Mouse (Mus musculus) kidney, postnatal 0 days (tissue): ENCODE measurements at regions not wholly inside any gene's neighbourhood (a gene's known extent, or its start where the extent isn't known, plus 50 kb on each side); places are given as distances from the start of the nearest gene placed in this dataset.

ENCODE experiments used
- ATAC-seq: fragments of 200-750 bp; cut with Nextera tagmentation; replicated peaks from 2 replicates; pipeline ENCODE4 v1.8.0; 2017; ENCODE audit warnings: low read depth, moderate number of reproducible peaks, moderate TSS enrichment, moderate library complexity; ENCODE audit not compliant: low FRiP score
- DNase-seq: peaks from one replicate; pipeline ENCODE4 v3.0.0-alpha.2; 2016; ENCODE audit warnings: low spot score
- H3K27ac ChIP-seq: fragments of 300-500 bp; sonication (generic); 2 replicates; pipeline ENCODE4 v1.5.1; 2014; ENCODE audit warnings: mild to moderate bottlenecking
- H3K27me3 ChIP-seq: fragments of 300-500 bp; sonication (generic); 2 replicates; pipeline ENCODE4 v1.6.1; 2014; ENCODE audit warnings: low read length, mixed read lengths; ENCODE audit not compliant: insufficient read depth
- H3K36me3 ChIP-seq: fragments of 300-500 bp; sonication (generic); 2 replicates; pipeline ENCODE4 v1.6.1; 2014; ENCODE audit warnings: low read length, mixed read lengths; ENCODE audit not compliant: insufficient read depth
- H3K4me1 ChIP-seq: fragments of 300-500 bp; sonication (generic); replicated peaks from 2 replicates; pipeline ENCODE4 v1.6.1; 2014; ENCODE audit warnings: antibody characterized with exemption, low read length, mixed read lengths; ENCODE audit not compliant: insufficient read depth
- H3K4me2 ChIP-seq: fragments of 300-500 bp; sonication (generic); 2 replicates; pipeline ENCODE4 v1.6.1; 2014; ENCODE audit warnings: mild to moderate bottlenecking, low read length, moderate library complexity, mixed read lengths
- H3K4me3 ChIP-seq: fragments of 300-500 bp; sonication (generic); replicated peaks from 2 replicates; pipeline ENCODE4 v1.5.1; 2014; ENCODE audit warnings: low read depth, low read length
- H3K9ac ChIP-seq: fragments of 300-500 bp; sonication (generic); 2 replicates; pipeline ENCODE4 v1.6.1; 2014; ENCODE audit warnings: low read depth, low read length
- H3K9me3 ChIP-seq: fragments of 300-500 bp; sonication (generic); replicated peaks from 2 replicates; pipeline ENCODE4 v1.6.1; 2016; ENCODE audit warnings: low read length, inconsistent platforms, mixed read lengths
- CTCF ChIP-seq: IDR thresholded peaks from 2 replicates; pipeline ENCODE4 v1.5.1; 2016; ENCODE audit warnings: antibody characterized with exemption, low read depth, mild to moderate bottlenecking, moderate library complexity
- WGBS: fragments of 180-500 bp; shearing (Covaris S2); extraction: QIAGEN DNeasy Blood & Tissue Kit; methylation state at CpG from one replicate; pipeline ENCODE4 v1.1.7; 2014; 5-methylcytosine and 5-hydroxymethylcytosine counted together

- H3K4me2 ChIP-seq, result no peak overlapping the region
- H3K9ac ChIP-seq, result no peak overlapping the region
- WGBS, result 78% methylated on average over 6 of the region's 6 CpGs
- H3K4me1 ChIP-seq, result no peaks in the 10 kb centered on the region
- no peaks in the 10 kb centered on the region for H3K9me3 ChIP-seq
- H3K27ac ChIP-seq, result no peak overlapping the region
- no peaks in the 10 kb centered on the region for H3K36me3 ChIP-seq
- ATAC-seq (no peak), DNase-seq (no peak)
- no peaks in the 10 kb centered on the region for H3K27me3 ChIP-seq
- no peak overlapping the region for H3K4me3 ChIP-seq
- TF ChIP-seq CTCF, result no peak
Measured at GRCm38 (mm10) chr3:123828790-123829189, 138.1 kb upstream of the Ndst3 start.

- ATAC-seq (no peak), DNase-seq (no peak)
- TF ChIP-seq CTCF, result no peak
- Histone ChIP-seq H3K4me1 (no peaks in the 10 kb centered on the region), H3K4me2 (no peak overlapping the region), H3K27ac (no peak overlapping the region), H3K9ac (no peak overlapping the region), H3K27me3 (no peaks in the 10 kb centered on the region), H3K9me3 (no peaks in the 10 kb centered on the region), H3K4me3 (no peak overlapping the region), H3K36me3 (no peaks in the 10 kb centered on the region)
- WGBS, result 86% methylated on average over 10 of the region's 10 CpGs
Measured at GRCm38 (mm10) chr3:123838385-123839170, 147.9 kb upstream of the Ndst3 start.

- H3K4me3 ChIP-seq, result no peak overlapping the region
- no peaks in the 10 kb centered on the region for H3K27me3 ChIP-seq
- H3K9me3 ChIP-seq, result no peaks in the 10 kb centered on the region
- H3K4me2 ChIP-seq, result no peak overlapping the region
- TF ChIP-seq CTCF, result no peak
- H3K4me1 ChIP-seq, result no peaks in the 10 kb centered on the region
- DNase-seq (no peak), ATAC-seq (no peak)
- H3K9ac ChIP-seq, result no peak overlapping the region
- H3K36me3 ChIP-seq, result no peaks in the 10 kb centered on the region
- 85% methylated on average over 1 of the region's 1 CpGs for WGBS
- no peak overlapping the region for H3K27ac ChIP-seq
Measured at GRCm38 (mm10) chr3:123846554-123846953, 155.9 kb upstream of the Ndst3 start.

- no peaks in the 10 kb centered on the region for H3K9me3 ChIP-seq
- no peak for ATAC-seq
- H3K4me3 ChIP-seq, result no peak overlapping the region
- H3K27me3 ChIP-seq, result no peaks in the 10 kb centered on the region
- no peaks in the 10 kb centered on the region for H3K36me3 ChIP-seq
- H3K27ac ChIP-seq, result no peak overlapping the region
- H3K4me1 ChIP-seq, result no peaks in the 10 kb centered on the region
- no peak for TF ChIP-seq CTCF
- H3K4me2 ChIP-seq, result no peak overlapping the region
- DNase-seq, result no peak
- H3K9ac ChIP-seq, result no peak overlapping the region
- 71% methylated on average over 2 of the region's 2 CpGs for WGBS
Measured at GRCm38 (mm10) chr3:123848663-123849062, 158.0 kb upstream of the Ndst3 start.

- H3K4me2 ChIP-seq, result no peak overlapping the region
- no peaks in the 10 kb centered on the region for H3K4me1 ChIP-seq
- no peak overlapping the region for H3K27ac ChIP-seq
- no peak for TF ChIP-seq CTCF
- H3K36me3 ChIP-seq, result no peaks in the 10 kb centered on the region
- no peak overlapping the region for H3K9ac ChIP-seq
- no peaks in the 10 kb centered on the region for H3K27me3 ChIP-seq
- ATAC-seq (peak; percentile 49; the same call in 1 of the 2 replicates), DNase-seq (no peak)
- 77% methylated on average over 3 of the region's 3 CpGs for WGBS
- no peak overlapping the region for H3K4me3 ChIP-seq
- H3K9me3 ChIP-seq, result no peaks in the 10 kb centered on the region
Measured at GRCm38 (mm10) chr3:123852889-123853288, 162.2 kb upstream of the Ndst3 start.

GRCm38 (mm10) chr3:123873709-123874108 lies 183.1 kb upstream of the Ndst3 start:
- 90% methylated on average over 2 of the region's 2 CpGs for WGBS
- no peak overlapping the region for H3K27ac ChIP-seq
- H3K9ac ChIP-seq, result no peak overlapping the region
- DNase-seq (no peak), ATAC-seq (no peak)
- no peak for TF ChIP-seq CTCF
- no peak overlapping the region for H3K4me2 ChIP-seq
- H3K36me3 ChIP-seq, result no peaks in the 10 kb centered on the region
- H3K4me3 ChIP-seq, result no peak overlapping the region
- no peaks in the 10 kb centered on the region for H3K9me3 ChIP-seq
- H3K4me1 ChIP-seq, result no peaks in the 10 kb centered on the region
- H3K27me3 ChIP-seq, result no peaks in the 10 kb centered on the region

GRCm38 (mm10) chr3:123893691-123894090 lies 203.0 kb upstream of the Ndst3 start:
- no peaks in the 10 kb centered on the region for H3K36me3 ChIP-seq
- H3K4me1 ChIP-seq, result no peaks in the 10 kb centered on the region
- no peaks in the 10 kb centered on the region for H3K27me3 ChIP-seq
- ATAC-seq, result no peak
- 18% methylated on average over 3 of the region's 3 CpGs for WGBS
- no peak for DNase-seq
- TF ChIP-seq CTCF, result no peak
- no peak overlapping the region for H3K27ac ChIP-seq
- H3K9me3 ChIP-seq, result no peaks in the 10 kb centered on the region
- no peak overlapping the region for H3K4me2 ChIP-seq
- no peak overlapping the region for H3K4me3 ChIP-seq
- no peak overlapping the region for H3K9ac ChIP-seq
